Mouse (Mus musculus) cerebellum, postnatal 14 days (tissue): Measurements from ENCODE around the gene Spsb3.

ENCODE experiments used
- DNase-seq, 2 experiments: peaks; one replicate each; pipeline ENCODE4 v3.0.0; 2021; ENCODE audit warnings: mixed read lengths in 2 of 2

The Spsb3 gene

DNA sequence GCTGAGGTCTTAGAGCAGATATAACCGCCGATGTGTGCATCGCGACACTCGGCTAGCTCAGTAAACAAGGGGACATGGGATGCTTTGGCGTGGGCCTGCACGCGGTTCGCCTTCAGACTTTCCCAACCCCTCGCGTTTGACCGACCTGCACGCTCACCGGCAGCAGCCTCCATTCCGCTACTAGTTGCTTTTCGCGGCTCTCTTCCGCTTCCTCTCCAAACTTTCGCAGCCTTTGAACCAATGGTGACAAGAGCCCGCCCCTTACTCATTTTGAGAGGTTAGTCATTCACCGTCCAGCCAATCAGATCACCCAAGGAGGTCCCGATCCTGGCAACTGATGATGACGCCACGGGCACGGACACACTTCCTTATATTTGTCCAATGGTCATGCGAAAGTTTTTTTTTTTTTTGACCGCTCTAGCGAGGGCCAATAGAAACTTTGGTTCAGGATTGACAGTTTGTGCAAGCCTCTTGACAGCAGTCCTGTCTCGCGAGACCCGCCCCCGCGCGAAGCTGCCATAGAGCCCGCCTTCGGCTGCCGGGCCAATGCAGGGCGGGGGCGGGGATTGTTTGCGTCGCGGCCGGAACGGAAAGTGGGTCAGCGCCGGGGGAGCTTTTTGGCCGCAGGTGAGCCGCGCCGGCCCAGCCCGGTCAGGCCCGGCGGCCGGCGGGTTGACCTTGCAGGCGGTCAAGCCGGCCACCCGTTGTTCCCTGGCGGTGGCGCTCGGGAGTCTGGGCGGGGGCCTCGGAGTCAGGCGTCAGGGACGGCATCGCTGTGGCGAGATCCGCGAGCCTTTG is at the start of gene Spsb3, which contains the start of gene Nubp2:
TSS of gene Spsb3 (plus strand) at position 510 of the 798 bp plus-strand sequence.
TSS of gene Nubp2 (minus strand) at position 216 of the 798 bp plus-strand sequence.
- peak; percentile 99 for DNase-seq

DNA sequence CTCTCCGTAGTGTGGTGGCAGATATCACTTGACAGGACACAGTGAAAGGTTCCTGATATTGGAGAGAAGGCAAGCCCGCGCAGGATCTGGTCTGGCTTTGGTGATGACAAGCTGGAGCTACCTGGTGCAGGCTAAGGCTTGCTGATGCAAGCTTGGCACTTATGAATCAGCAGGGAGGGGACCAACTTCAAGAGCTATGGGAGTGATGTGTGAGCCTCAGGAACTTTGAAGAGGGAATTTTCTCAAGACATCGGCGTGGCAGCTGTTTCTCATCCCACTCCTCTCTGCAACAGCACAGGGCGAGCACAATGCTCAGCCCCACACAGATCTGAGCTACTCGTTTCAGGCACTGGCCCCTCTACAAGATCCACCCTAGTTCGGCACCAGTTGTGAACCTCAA is 46.6 kb upstream of the Spsb3 start, which contains the start of gene Hagh:
TSS of gene Hagh (plus strand) at position 302 of the 400 bp plus-strand sequence.
- no peak for DNase-seq

DNA sequence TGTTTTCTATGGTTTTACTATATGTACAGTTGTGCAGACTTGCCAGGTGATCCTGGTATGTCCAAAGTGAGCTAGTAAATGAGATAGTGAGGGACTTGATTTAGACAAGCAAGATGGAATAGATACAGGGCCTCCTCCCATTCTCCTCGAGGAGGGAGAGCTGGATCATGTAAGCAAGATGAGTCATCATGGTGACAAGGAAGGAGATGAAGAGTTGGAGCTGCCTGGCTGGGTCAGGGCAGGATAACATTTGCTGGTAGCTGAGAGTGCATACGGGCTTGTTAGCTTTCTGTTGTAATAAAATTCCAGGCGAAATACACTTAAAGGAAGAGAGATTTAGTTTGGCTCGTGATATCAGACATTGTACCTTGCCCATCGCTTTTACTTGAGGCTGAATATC is 46.1 kb upstream of the Spsb3 start:
- no peak for DNase-seq

DNA sequence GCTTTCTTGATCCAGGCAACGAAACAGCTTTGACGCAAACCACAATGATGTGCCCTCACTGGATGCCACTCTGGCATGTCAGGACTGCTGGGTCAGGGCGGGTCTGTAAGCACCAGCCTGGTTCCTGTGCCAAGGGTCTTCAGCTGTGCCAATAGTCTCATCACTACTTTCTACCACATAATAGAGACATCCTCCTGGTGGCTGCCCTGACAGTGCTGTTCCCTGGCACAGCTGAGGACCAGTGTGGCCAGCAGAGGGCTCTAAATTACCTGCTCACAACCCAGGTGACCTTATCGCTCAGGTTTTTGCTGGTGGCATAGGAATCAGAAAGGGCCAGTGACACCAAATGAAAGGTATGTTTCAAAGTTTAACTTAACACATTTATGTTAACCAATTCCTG is 45.3 kb upstream of the Spsb3 start:
- DNase-seq: peak; percentile 72 to 73

DNA sequence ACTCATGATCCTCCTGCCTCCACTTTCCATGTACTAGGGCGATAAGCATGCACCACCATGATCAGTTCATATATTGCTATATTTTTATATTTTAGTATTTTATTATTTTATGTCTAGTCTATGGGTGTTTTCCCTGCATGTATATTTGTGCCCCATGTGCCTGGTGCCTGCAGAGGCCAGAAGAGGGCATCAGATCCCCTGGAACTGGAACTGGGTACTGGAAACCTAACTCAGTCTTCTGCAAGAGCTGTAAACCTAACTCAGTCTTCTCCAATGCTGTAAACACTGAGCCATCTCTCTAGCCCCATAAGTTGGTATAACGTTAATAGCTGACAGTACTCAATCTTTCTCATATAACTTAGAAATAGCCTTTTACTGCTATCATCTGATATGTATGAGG is 43.8 kb upstream of the Spsb3 start:
- peak in 1 of 2 experiments; percentile 18 for DNase-seq

DNA sequence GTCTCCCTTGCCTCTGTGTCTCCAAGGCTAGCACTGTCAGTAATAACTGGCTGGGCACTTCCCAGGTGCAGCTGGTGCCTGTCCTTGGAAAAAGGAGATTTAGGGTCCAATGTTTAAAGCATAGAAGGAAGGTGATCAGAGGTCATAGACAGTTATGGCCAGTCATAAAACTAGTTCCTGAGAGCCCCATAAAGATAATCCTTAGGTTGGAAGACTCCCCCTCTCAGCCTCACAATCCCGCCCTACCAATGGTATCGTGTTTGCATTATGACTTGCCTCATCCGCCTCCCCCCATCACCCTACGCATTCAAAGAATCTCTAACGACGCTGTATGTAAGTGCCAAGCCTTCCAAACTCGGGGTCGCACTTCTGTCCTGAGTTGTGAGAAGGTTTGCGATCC is 41.9 kb upstream of the Spsb3 start:
- no peak for DNase-seq

DNA sequence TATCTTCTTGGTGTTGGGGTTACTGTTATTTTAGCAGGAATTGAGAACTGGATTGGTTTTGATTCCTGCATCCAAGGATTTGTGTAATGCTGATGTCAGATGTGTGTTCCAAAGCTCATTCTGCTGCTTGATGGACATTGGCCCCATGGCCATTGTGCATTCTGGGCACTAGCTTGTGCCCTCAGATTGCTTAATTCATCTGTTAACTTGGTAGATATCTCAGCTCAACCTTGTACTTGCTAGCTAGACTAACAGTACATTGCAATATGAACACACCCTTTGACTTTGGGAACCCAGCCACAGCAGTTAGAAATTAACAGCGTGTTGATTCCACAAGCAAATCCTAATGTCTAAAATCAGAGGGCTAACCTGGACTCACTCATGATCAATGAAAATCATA is 39.1 kb upstream of the Spsb3 start:
- DNase-seq: no peak

DNA sequence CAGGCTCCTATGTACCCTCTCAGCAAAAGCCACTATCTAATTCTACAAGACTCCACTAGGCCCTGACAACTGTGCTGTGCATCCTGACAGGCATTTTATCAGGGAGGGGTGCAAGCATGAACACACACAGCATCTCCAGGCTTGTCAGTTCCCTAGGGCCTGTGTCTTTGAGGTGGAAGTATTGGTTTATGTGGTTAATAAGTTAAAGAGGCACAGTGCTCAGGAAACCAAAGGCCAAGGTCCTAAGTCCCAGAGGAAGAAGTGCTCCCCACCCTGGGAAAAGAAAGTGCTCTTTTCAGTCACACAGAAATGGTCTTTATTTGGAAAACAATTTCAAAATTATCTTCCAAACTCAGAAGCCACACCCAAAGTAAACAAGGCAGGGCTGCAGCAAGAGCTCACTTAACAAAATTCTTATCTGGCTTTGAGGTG is 37.8 kb upstream of the Spsb3 start:
- no peak for DNase-seq

DNA sequence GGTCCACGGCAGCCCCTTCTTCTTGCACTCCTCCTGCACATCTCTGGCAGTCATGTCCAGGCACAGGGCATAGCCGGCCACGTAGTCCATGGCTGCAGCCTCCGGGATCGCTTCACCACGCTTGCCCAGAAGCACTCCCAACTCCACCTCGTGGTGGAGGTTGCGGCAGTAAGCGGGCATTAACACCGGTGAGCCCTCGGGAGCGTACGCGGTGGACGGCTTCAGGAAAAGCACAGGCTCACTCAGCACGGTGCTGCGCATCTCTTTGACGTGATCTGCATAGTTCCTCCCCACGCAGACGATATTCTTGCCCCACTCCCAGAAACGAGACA is 36.7 kb upstream of the Spsb3 start:
- DNase-seq: no peak

DNA sequence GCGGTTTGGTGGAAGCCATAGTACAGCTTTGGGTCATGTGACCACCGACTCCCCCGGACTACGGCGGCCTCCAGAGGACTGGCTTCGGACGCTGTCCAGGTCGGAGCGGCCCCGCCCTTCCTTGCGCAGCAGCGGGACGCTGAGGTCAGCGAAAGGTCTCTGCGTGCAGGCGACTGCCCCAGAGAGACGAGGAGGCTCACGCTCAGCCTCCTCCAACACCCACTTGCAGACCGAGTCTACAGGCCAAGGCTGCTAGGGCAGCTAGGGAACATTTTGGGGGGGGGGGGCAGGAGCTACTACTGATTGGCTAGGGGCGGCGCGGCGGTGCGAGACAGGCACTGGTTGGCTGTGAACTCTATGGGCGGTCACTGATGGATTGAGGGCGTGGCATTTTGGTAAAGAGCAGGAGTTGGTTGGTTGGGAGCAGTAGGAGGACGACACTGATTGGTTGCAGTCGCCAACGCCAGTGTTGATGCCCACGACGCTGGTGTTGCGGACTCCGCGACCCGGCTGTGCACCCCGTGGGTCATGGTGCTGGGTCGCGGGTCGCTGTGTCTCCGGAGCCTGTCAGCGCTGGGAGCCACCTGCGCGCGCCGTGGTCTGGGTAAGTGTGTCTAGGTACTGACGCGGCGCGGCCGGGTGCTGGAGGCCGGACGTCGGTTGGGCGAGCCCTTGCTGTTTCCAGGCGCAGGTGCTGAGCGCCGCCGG is 36.2 kb upstream of the Spsb3 start, which contains the start of gene Fahd1:
TSS of gene Fahd1 (minus strand) at position 300 of the 708 bp plus-strand sequence.
- peak; percentile 95 to 96 for DNase-seq

DNA sequence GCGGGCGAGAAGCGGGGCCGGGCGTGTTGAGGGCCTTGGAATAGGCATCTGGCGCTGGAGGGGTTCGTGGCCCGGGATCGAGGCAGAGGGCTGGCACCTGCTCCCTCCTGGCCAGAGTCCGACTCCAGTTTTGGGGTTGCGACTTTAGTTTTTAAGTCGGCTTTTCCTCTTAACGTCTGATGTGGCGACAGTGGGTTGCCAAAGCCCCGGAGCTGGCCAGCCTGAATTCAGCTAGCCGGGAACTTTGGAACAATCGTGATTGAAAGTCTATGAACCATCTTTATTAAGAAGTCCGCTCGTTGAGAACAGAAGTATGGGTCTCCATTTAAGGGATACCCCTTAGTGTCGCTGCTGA is 35.7 kb upstream of the Spsb3 start:
- DNase-seq: no peak

DNA sequence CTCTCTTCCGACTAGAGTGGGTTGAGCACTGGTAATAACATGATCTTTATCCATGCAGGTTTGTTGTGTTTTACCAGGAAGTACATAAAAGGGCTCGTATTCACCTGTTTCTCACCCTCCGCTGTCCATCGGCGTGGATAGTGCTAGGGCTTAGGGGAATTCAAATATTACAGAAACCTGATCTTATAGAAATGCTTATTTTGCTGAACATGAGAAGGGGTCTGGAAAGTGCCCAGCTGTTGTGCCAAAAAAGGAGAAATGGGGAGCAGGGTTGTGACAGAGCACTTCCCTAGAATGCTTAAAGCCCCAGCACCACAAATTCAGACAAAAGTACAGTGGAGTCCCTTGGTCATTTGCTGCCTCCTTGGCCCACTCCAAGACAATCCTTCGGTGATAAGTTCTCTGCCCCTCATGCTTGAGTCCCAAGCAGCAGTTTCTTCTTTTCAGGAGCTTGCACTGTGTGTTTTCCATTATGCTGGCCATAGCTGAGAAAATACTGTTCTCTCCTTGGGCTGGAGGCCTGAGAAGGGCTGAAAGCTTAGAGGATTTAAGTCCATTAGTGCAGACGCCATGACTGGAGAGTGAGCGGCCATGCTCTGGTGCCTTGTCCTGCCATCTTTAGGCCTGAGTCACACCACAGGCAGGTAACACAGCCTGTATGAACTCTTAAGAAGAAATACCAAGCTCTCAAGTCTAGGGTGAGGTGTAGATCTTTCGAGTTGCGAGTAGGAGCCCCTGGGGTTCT is 34.9 kb upstream of the Spsb3 start:
- DNase-seq: peak in 1 of 2 experiments; percentile 8

DNA sequence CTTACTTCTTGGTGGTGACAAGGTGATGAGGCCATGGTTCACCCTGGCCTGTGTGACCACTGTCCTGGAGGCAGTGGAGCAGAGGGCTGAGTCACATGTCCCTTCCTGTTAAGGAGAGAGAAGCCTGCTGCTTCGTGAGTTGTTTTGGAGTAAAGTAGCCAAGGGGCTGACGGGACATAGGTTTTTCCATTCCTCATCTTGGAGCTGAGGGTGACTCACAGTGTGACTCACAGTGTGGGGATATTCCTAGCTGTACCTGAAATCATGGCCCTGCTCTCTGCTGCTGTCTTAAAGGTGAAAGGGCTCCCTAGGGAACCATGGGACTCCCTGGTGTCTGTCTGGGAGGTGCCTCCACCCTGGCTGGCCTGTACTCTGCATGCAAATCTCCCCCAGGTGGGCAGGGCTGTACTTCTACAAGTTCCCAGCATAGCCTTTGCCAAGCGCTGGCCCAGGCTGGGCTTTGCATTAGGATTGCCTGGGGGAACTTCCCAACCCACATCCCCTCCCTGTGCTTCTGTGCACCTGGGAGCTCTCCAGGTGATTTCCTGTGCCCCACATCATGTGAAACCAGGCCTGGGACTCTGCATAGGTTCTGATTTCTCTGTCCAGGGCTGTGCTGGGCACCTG is 30.5 kb upstream of the Spsb3 start:
- no peak for DNase-seq

DNA sequence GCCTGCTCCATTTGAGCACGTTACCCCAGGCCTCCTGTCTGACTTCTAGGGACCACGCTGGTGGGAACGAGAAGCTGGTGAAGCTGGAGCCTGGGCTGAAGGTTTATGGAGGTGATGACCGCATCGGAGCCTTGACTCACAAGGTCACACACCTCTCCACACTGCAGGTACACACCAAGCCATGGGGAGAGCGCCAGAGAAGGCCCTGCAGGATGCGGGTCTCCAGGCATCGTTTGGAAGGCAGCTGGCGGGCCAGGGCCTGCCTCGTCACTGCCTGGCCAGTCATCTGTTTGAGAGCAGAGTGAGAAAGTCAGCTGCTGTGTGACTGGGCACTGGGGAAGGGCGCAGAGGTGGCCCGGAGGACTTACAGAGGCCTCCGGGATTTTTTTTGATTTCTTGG is 29.9 kb upstream of the Spsb3 start:
- no peak for DNase-seq

DNA sequence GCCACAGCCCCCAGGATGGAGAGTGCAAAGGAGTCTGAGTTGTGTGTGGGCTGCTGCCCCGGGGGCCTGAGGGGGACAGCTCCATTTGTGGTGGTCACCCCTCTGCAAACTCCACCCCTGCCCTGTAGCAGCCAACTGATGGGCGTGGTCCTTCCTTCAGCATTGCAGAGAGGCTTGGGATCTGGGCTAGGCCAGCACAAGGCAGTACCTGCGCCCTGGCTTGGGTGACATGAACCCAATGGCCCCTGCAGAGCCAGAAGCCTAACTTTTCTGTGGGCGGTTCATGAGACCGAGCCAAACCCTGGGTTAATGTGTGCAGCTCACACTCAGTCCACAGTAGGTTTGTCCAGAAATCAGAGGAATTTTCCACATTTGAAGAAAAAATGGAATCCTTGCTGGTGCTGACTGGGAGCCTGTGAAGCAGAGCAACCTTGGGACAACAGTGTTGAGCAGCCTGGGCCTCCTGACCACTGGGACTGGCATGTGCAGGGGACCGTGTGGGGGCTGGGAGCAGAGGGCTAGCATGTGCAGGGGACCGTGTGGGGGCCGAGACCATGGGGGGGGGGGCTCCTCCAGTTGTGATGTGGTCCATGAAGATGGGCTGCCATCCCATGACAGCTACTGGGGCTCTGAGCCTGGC is 28.5 kb upstream of the Spsb3 start:
- DNase-seq: peak in 1 of 2 experiments; percentile 16

DNA sequence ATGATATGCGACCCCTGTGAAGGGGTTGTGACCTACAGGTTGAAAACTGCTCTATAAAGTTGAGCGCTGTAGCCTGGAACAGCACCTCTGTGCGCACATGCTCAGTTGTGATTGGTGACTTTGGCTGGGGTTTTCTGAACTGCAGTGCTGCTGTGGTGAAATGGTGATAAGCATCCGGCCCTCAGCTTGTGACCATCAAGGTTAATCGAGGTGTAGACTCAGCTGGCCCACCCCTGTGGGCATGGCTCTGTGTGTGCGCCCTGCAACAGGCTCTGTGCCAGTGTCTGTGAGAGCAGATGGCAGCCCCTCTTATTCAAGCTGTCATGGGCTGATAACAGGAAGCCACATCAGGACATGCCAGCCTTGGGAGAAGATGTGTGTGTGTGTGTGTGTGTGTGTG is 27.5 kb upstream of the Spsb3 start:
- peak; percentile 78 to 79 for DNase-seq

DNA sequence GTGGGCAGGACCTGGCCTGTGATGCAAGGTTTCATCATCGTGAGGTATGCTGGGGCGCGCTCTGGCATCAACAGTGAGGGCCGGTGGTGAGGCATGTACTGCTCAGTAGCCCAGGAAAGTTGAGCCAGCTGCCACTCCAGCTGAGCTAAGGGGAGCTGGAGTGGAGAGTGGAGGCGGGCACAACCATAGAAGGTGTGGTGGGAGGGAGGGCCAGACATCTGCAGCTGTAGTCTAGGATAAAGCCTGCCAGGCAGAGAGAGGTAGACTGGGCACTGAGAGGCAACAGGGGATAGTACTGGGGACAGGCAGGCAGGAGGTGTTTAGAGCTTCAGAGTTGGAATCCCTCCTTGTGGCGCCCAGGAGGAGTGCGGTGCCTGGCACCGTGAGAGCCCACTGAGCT is 26.4 kb upstream of the Spsb3 start:
- DNase-seq: no peak

DNA sequence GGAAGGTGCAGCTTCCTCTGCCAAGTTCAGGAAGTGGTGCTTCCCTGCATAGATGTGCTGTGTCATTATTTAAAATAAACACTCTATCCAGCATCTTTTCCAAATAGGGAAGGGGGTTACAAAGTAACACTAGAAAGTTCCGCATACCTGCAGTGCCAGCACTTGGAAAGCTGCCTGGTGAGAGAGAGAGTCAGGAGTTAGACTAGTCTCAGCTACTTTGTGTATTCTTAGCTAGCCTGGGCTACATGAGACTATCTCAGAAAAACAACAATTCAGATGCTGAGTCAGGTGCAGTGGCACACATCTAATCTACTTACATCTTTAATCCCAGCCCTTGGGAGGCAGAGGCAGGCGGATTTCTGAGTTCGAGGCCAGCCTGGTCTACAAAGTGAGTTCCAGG is 24.7 kb upstream of the Spsb3 start:
- DNase-seq: no peak

DNA sequence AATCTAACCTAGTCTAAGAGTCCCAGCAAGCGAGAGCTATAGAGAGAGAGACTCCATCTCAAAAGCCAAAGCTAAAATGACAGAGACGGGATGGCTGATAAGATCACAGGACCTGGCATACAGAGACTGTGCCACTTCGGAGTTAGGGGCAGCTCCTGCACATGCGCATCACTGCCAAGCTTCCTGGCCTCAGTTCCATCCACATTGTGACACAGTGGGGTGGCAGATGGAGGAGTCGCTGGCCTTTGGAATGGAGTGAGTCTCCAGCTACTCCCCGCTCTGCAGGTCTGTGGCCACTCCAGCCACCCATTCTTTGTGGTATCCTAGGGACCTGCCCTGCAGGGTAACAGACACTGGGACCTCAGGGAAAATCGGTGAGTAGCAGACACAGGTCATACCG is 20.7 kb upstream of the Spsb3 start, which contains the start of gene Igfals:
TSS of gene Igfals (plus strand) at position 222 of the 400 bp plus-strand sequence.
- DNase-seq: peak; percentile 90 to 91

DNA sequence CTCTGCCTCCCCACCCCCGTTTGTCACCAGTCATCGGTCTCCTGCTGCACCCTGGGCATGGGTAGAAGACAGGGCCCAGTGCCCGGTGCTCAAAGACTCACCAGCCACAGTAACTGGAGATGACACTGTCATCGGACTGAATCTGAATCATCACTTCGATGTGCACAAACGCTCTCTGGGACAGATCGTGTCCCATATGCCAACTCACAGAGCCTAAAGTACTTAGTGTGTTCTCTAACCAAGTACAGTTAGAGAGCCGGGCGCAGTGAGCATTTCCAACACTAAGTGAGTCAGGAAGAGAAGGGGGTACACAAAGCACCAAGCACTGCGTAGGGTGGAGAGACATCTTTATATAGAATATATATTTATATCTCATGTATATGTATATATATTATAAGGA is 18.5 kb upstream of the Spsb3 start:
- no peak for DNase-seq

DNA sequence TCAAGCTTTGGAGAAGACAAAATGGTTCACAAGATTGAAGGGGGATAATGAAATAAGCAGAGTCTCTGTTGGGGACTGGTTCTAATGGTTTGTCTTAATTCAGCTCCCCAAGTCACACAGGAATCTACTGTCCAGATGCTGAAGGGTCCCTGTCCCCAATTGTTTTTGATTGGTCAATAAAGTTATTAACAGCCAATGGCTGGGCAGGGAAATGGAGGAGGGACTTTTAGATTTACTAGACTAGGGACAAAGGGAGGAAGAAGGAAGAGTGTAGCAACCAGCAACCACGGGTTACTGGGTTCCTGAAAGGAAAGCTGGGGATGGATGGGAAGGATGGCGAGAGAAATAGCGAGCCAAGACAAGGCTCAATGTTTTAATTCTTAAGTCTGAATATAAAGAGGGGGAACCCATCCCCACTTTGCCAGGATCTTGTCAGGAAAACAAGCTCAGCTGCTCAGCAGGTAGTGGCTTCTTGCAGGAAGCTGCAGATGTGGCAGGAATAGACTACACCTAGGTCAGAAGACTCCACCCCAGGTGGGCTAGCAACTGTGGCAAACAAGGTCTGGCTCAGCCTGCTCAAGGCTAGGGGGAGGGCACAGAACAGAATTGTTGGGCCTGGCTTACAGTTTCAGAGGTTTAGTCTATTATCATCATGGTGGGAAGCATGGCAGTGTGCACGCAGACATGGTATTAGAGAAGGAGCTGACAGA is 12.6 kb upstream of the Spsb3 start:
- no peak for DNase-seq

DNA sequence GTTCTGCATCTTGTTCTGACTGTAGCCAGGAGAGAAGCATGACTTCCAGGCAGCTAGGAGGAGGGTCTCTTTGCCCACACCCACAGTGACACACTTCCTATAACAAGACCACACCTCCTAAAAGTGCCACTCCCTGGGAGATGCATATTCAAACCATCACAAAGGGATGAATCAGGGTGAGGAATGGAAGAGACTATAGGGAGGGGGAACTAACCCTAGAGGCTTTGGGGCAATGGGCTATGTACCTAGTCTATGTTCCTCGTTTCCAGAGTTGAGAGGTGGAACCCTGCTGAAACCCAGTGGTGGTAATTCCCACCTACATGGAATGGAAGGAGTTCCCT is 12.1 kb upstream of the Spsb3 start:
- DNase-seq: no peak
